Mouse (Mus musculus) Muller cell, postnatal 12 days (primary cell): ENCODE measurements around the gene Zfp652.
"Not testable (repeated sequence)": the region's sequence is repeated elsewhere in the genome, so short reads cannot be mapped to it uniquely, and the experiment has no call there.

Experiments
- DNase-seq: peaks from one replicate; pipeline ENCODE4 v3.0.0-alpha.2; 2015; ENCODE audit errors: inconsistent ontology term

The Zfp652 gene

GRCm38 (mm10) chr11:95712085-95712562 lies 349 bp upstream of the Zfp652 start:
- peak; percentile 44 for DNase-seq

- DNase-seq, result no peak
These were observed 845 bp downstream of the Zfp652 start for GRCm38 (mm10) chr11:95713225-95713810.

- DNase-seq, result no peak
These were observed 1.4 kb downstream of the Zfp652 start for GRCm38 (mm10) chr11:95713811-95714241.

- no peak for DNase-seq
These were observed 1.9 kb downstream of the Zfp652 start for GRCm38 (mm10) chr11:95714411-95714810.

- peak; percentile 29 for DNase-seq
These were observed 3.7 kb downstream of the Zfp652 start for GRCm38 (mm10) chr11:95716136-95716535.

- DNase-seq, result peak; percentile 24
These were observed 6.9 kb downstream of the Zfp652 start for GRCm38 (mm10) chr11:95719356-95719755.

GRCm38 (mm10) chr11:95723287-95723686 lies 10.8 kb downstream of the Zfp652 start, which contains the start of gene B130006D01Rik:
Gene B130006D01Rik, plus strand, starts transcription at chr11:95723587.
- no peak for DNase-seq

- no peak for DNase-seq
These were observed 12.0 kb downstream of the Zfp652 start for GRCm38 (mm10) chr11:95724466-95724865.

- DNase-seq, result no peak
These were observed 13.7 kb downstream of the Zfp652 start for GRCm38 (mm10) chr11:95726156-95726555.

GRCm38 (mm10) chr11:95727947-95728346 lies 15.5 kb downstream of the Zfp652 start:
- no peak for DNase-seq

- no peak for DNase-seq
These were observed 16.7 kb downstream of the Zfp652 start for GRCm38 (mm10) chr11:95728916-95729907.

- DNase-seq, result no peak
These were observed 22.0 kb downstream of the Zfp652 start for GRCm38 (mm10) chr11:95734485-95734884.

GRCm38 (mm10) chr11:95737811-95738210 lies 25.3 kb downstream of the Zfp652 start:
- DNase-seq, result no peak

- peak; percentile 7 for DNase-seq
These were observed 32.0 kb downstream of the Zfp652 start for GRCm38 (mm10) chr11:95744521-95744920.

GRCm38 (mm10) chr11:95746821-95747220 lies 34.3 kb downstream of the Zfp652 start:
- no peak for DNase-seq

GRCm38 (mm10) chr11:95748331-95748730 lies 35.9 kb downstream of the Zfp652 start:
- DNase-seq, result no peak

- no peak for DNase-seq
These were observed 37.1 kb downstream of the Zfp652 start for GRCm38 (mm10) chr11:95749619-95750018.

- DNase-seq, result peak; percentile 44
These were observed 38.5 kb downstream of the Zfp652 start for GRCm38 (mm10) chr11:95750995-95751394.

- DNase-seq, result not testable (repeated sequence)
These were observed 42.7 kb downstream of the Zfp652 start for GRCm38 (mm10) chr11:95755137-95755536.

GRCm38 (mm10) chr11:95760521-95760920 lies 48.0 kb downstream of the Zfp652 start:
- DNase-seq, result no peak

- no peak for DNase-seq
These were observed 50.5 kb downstream of the Zfp652 start for GRCm38 (mm10) chr11:95762996-95763395.

GRCm38 (mm10) chr11:95764806-95765205 lies 52.3 kb downstream of the Zfp652 start:
- no peak for DNase-seq

GRCm38 (mm10) chr11:95765334-95765733 lies 52.9 kb downstream of the Zfp652 start:
- DNase-seq, result no peak
